Comparison of ENCODE assay signal across 12 mouse cellular contexts in the genomic region with DNA sequence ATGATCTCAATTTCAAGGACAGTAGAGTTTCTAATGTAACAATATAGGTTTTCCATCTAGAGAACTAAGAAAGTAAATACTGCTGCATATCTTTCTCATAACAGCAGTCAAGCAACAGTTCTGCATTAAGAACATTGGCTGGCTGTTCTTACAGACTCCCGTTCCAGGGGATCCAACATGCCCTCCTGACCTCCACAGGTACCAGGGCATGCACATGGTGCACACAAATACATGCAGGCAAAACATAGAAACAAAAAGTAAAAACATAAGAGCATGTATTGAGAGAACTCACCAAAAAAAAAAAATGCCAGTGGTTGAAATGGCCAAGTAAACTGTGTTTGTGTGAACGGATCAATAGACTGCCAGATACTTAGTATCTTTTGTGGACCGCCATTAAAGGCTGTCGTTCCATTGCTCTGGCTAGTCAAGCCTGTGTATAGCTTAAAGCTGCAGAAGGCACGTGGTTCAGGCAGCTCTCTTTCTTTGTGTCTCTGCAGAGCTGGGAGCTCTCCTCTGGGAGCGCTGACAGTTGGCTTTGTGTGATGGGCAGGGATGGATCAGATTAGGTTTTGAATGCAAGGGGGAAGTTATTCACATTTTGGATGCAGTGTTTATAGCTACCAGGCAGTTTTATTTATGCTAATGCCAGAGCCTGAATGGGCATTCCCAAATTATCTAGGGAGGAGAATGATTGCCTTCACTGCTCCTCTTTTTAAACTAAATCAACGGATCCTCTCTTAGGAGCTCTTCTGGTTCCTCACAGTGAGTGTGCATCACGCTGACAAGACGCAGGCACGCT. TPM values are rescaled to one million over a fixed set of nuclear protein-coding genes. Genes with fewer than 3 reads are reported as not detected.
A peak's percentile ranks its signal among the peaks of the same experiment; 100 is the strongest.
DNase-seq lines count a peak whose midpoint lies in the region; ATAC-seq and TF ChIP-seq lines count a peak whose summit lies in the region.
"Had no signal": no experiment of that assay in that cellular context is flagged by ENCODE, and none has a peak within 500 bp of the region (broad histone marks: within the 10 kb centered on the region; RNA-seq: fewer than 3 reads in every experiment).

No protein-coding gene starts in this region.

- 0 out of 2 replicates have a peak, but pooled peaks cover 3% of the 10 kb centered on the region for H3K4me1 ChIP-seq in heart, embryonic 15.5 days (replicated peaks)
- H3K4me1 ChIP-seq in forebrain, embryonic 16.5 days (replicated peaks; ENCODE audit: control insufficient read depth, insufficient read depth, low read length): peaks cover 7% of the 10 kb centered on the region
- H3K4me1 ChIP-seq in neural tube, embryonic 11.5 days (ENCODE audit: control insufficient read depth, insufficient read depth, low read length): no peaks in the 10 kb centered on the region
- H3K4me1 ChIP-seq: liver, embryonic 13.5 days had no signal

- ATAC-seq in heart, embryonic 15.5 days (replicated peaks; ENCODE audit: insufficient number of reproducible peaks, insufficient read depth, low FRiP score, low read depth): no peak
- ATAC-seq in forebrain, embryonic 16.5 days: peak; percentile 100
- ATAC-seq in neural tube, embryonic 11.5 days (ENCODE audit: insufficient read depth, low FRiP score, low TSS enrichment): peak; percentile 93

- peak overlapping the region; percentile 14; the same call in 1 of the 2 replicates for H3K4me2 ChIP-seq in heart, embryonic 15.5 days
- H3K4me2 ChIP-seq in forebrain, embryonic 16.5 days (ENCODE audit: low read length): peak overlapping the region; percentile 46
- H3K4me2 ChIP-seq in neural tube, embryonic 11.5 days (ENCODE audit: low read depth): 0 out of 2 replicates have a peak overlapping the region, but pooled peaks have one; percentile 3
- H3K4me2 ChIP-seq: liver, embryonic 13.5 days had no signal

- no peak overlapping the region for H3K4me3 ChIP-seq in heart, embryonic 15.5 days
- peak overlapping the region; percentile 12 for H3K4me3 ChIP-seq in forebrain, embryonic 16.5 days (replicated peaks; ENCODE audit: low read length)
- no peak overlapping the region for H3K4me3 ChIP-seq in neural tube, embryonic 11.5 days (ENCODE audit: low read depth, low read length)
- H3K4me3 ChIP-seq: liver, embryonic 13.5 days had no signal

- no peak overlapping the region for H3K9ac ChIP-seq in heart, embryonic 15.5 days
- H3K9ac ChIP-seq in forebrain, embryonic 16.5 days (replicated peaks; ENCODE audit: low read depth, low read length): peak overlapping the region; percentile 47
- H3K9ac ChIP-seq in neural tube, embryonic 11.5 days (ENCODE audit: low read length): peak overlapping the region; percentile 8
- H3K9ac ChIP-seq: liver, embryonic 13.5 days had no signal

- no peak overlapping the region for H3K27ac ChIP-seq in heart, embryonic 15.5 days
- peak overlapping the region; percentile 78 for H3K27ac ChIP-seq in forebrain, embryonic 16.5 days (ENCODE audit: low read length)
- H3K27ac ChIP-seq in neural tube, embryonic 11.5 days (ENCODE audit: low read depth, low read length): 0 out of 2 replicates have a peak overlapping the region, but pooled peaks have one; percentile 23
- H3K27ac ChIP-seq: liver, embryonic 13.5 days had no signal

- no peak for DNase-seq in heart, adult 18-20 months
- DNase-seq in brain, embryonic 14.5 days (ENCODE audit: low read depth): peak; percentile 95
- peak; percentile 68 for DNase-seq in neural tube, embryonic 11.5 days (ENCODE audit: low spot score)
- no peak for DNase-seq in adrenal gland, postnatal 10 days
- DNase-seq in gastrocnemius, adult 8-10 months (ENCODE audit: low spot score in 2 of 2): no peak
- DNase-seq in T-cell, adult 2 months (ENCODE audit: low spot score): no peak
- DNase-seq: adrenal gland, postnatal 36 days; kidney, adult 2 months; liver, embryonic 13.5 days; thymus, postnatal 36 days had no signal

- peak; percentile 39; the same call in 1 of the 2 replicates for TF ChIP-seq POLR2A in brain, embryonic 14.5 days (IDR thresholded peaks at IDR 0.05; ENCODE audit: borderline replicate concordance, extremely low read depth, insufficient read depth, insufficient read length, poor library complexity, severe bottlenecking)

- peak; percentile 12; the same call in 1 of the 2 replicates for TF ChIP-seq CTCF in brain, embryonic 14.5 days (IDR thresholded peaks at IDR 0.05; ENCODE audit: borderline replicate concordance, extremely low read depth, insufficient read depth, insufficient read length)

- 32% methylated on average over 10 of the region's 10 CpGs for WGBS in heart, embryonic 15.5 days
- 6% methylated on average over 10 of the region's 10 CpGs for WGBS in forebrain, embryonic 16.5 days
- 27% methylated on average over 10 of the region's 10 CpGs for WGBS in neural tube, embryonic 11.5 days

- H3K27me3 ChIP-seq in heart, embryonic 15.5 days: no peaks in the 10 kb centered on the region
- no peaks in the 10 kb centered on the region for H3K27me3 ChIP-seq in forebrain, embryonic 16.5 days (replicated peaks; ENCODE audit: control insufficient read depth, insufficient read depth, low read length)
- H3K27me3 ChIP-seq in neural tube, embryonic 11.5 days (ENCODE audit: control insufficient read depth, insufficient read depth, low read length): no peaks in the 10 kb centered on the region
- H3K27me3 ChIP-seq: liver, embryonic 13.5 days had no signal

- no peaks in the 10 kb centered on the region for H3K36me3 ChIP-seq in heart, embryonic 15.5 days
- H3K36me3 ChIP-seq in forebrain, embryonic 16.5 days (ENCODE audit: control insufficient read depth, insufficient read depth): no peaks in the 10 kb centered on the region
- H3K36me3 ChIP-seq in neural tube, embryonic 11.5 days (ENCODE audit: control insufficient read depth, insufficient read depth, low read length): no peaks in the 10 kb centered on the region
- H3K36me3 ChIP-seq: liver, embryonic 13.5 days had no signal

- no peaks in the 10 kb centered on the region for H3K9me3 ChIP-seq in heart, embryonic 15.5 days (replicated peaks)
- H3K9me3 ChIP-seq in forebrain, embryonic 16.5 days (ENCODE audit: control insufficient read depth, low read length): no peaks in the 10 kb centered on the region
- no peaks in the 10 kb centered on the region for H3K9me3 ChIP-seq in neural tube, embryonic 11.5 days (ENCODE audit: control insufficient read depth, low read length)
- H3K9me3 ChIP-seq: liver, embryonic 13.5 days had no signal

RNA-seq across cellular contexts. Expression of a gene that starts 15.8 kb away (rescaled TPM):
- 61.8 and 67.6 TPM in 2 replicates for polyA plus RNA-seq in heart, embryonic 15.5 days (2015; fragmentation: Nextera tagmentation; extraction: Ambion mirVana)
- total RNA-seq in heart, adult 18-20 months (2021): 10 to 100 TPM; 63.3 to 63.8 TPM
- 46.5 and 49.0 TPM in 2 replicates for polyA plus RNA-seq in brain, embryonic 14.5 days (2012; rRNA removed)
- polyA plus RNA-seq in forebrain, embryonic 16.5 days (2015; fragmentation: Nextera tagmentation; extraction: Ambion mirVana): 53.1 and 58.9 TPM in 2 replicates
- polyA plus RNA-seq in neural tube, embryonic 11.5 days (2014; fragmentation: Nextera tagmentation; extraction: Ambion mirVana): 74.2 and 86.2 TPM in 2 replicates
- 10 to 100 TPM; 66.9 to 90.1 TPM for total RNA-seq in adrenal gland, postnatal 10 days (2021)
- total RNA-seq in gastrocnemius, adult 8-10 months (2022): 10 to 100 TPM; 27.7 to 31.4 (median 29.6) TPM

RNA-seq across cellular contexts. Expression of a gene that starts 15.8 kb away (rescaled TPM):
- 0.06 and 0.14 TPM in 2 replicates for polyA plus RNA-seq in heart, embryonic 15.5 days (2015; fragmentation: Nextera tagmentation; extraction: Ambion mirVana)
- not detected for total RNA-seq in heart, adult 18-20 months (2021)
- 0.12 and 0.13 TPM in 2 replicates for polyA plus RNA-seq in brain, embryonic 14.5 days (2012; rRNA removed)
- not detected in 2 replicates for polyA plus RNA-seq in forebrain, embryonic 16.5 days (2015; fragmentation: Nextera tagmentation; extraction: Ambion mirVana)
- 0.11 and 0.16 TPM in 2 replicates for polyA plus RNA-seq in neural tube, embryonic 11.5 days (2014; fragmentation: Nextera tagmentation; extraction: Ambion mirVana)
- total RNA-seq in adrenal gland, postnatal 10 days (2021): under 1 TPM; 0.36 to 0.45 TPM
- total RNA-seq in gastrocnemius, adult 8-10 months (2022): not detected
- total RNA-seq: adrenal gland, postnatal 36 days had no signal

RNA-seq across cellular contexts. Expression of a gene that starts 40.5 kb away (rescaled TPM):
- polyA plus RNA-seq in heart, embryonic 15.5 days (2015; fragmentation: Nextera tagmentation; extraction: Ambion mirVana): 254 and 259 TPM in 2 replicates
- 100 to 1,000 TPM; 557 to 574 TPM for total RNA-seq in heart, adult 18-20 months (2021)
- polyA plus RNA-seq in brain, embryonic 14.5 days (2012; rRNA removed): 61.0 and 122 TPM in 2 replicates
- 465 and 523 TPM in 2 replicates for polyA plus RNA-seq in forebrain, embryonic 16.5 days (2015; fragmentation: Nextera tagmentation; extraction: Ambion mirVana)
- polyA plus RNA-seq in neural tube, embryonic 11.5 days (2014; fragmentation: Nextera tagmentation; extraction: Ambion mirVana): 520 and 526 TPM in 2 replicates
- total RNA-seq in adrenal gland, postnatal 10 days (2021): 100 to 1,000 TPM; 307 to 342 TPM
- 1,000 to 10,000 TPM; 1,070 to 1,406 (median 1,168) TPM for total RNA-seq in gastrocnemius, adult 8-10 months (2022)

RNA-seq across cellular contexts. Expression of a gene that starts 43.8 kb away (rescaled TPM):
- not detected in 2 replicates for polyA plus RNA-seq in heart, embryonic 15.5 days (2015; fragmentation: Nextera tagmentation; extraction: Ambion mirVana)
- under 1 TPM in 1 of 2 experiments, not detected in 1; 0.25 TPM for total RNA-seq in heart, adult 18-20 months (2021)
- not detected in 2 replicates for polyA plus RNA-seq in brain, embryonic 14.5 days (2012; rRNA removed)
- not detected in 2 replicates for polyA plus RNA-seq in forebrain, embryonic 16.5 days (2015; fragmentation: Nextera tagmentation; extraction: Ambion mirVana)
- not detected in 2 replicates for polyA plus RNA-seq in neural tube, embryonic 11.5 days (2014; fragmentation: Nextera tagmentation; extraction: Ambion mirVana)
- not detected for total RNA-seq in adrenal gland, postnatal 10 days (2021)
- not detected for total RNA-seq in gastrocnemius, adult 8-10 months (2022)
- total RNA-seq: adrenal gland, postnatal 36 days had no signal
- polyA plus RNA-seq: kidney, adult 2 months had no signal

Comparison
In these comparisons a context has a peak if more than half of its experiments do, and no peak if none do; other contexts are left out.
1. DNase-seq: peak in brain, embryonic 14.5 days (single experiment) and neural tube, embryonic 11.5 days (single experiment); none in heart, adult 18-20 months (0 of 2), adrenal gland, postnatal 10 days (single experiment), gastrocnemius, adult 8-10 months (0 of 2) and T-cell, adult 2 months (single experiment).
2. Peak in every context shown above with its lines, with median percentiles within 50 percentile points of each other: H3K4me2 ChIP-seq.